Mouse (Mus musculus) gastrocnemius, postnatal 4 days (tissue): ENCODE measurements around the gene Zbtb18. TPM values are rescaled to one million over a fixed set of nuclear protein-coding genes. Genes with fewer than 3 reads are reported as not detected.
"Not testable (repeated sequence)": the region's sequence is repeated elsewhere in the genome, so short reads cannot be mapped to it uniquely, and the experiment has no call there.

Source experiments
- DNase-seq, 2 experiments: peaks; one replicate each; pipeline ENCODE4 v3.0.0; 2021 to 2022; ENCODE audit warnings: low spot score in 2 of 2, mixed read lengths in 2 of 2
- total RNA-seq, 2 experiments: library from RNA; stranded (reverse); gene quantifications; 2 replicates each; pipeline ENCODE4 v1.2.3; 2021

Gene Zbtb18
- total RNA-seq, 2 experiments from 2014 or later = 97.8 to 101 TPM

DNA sequence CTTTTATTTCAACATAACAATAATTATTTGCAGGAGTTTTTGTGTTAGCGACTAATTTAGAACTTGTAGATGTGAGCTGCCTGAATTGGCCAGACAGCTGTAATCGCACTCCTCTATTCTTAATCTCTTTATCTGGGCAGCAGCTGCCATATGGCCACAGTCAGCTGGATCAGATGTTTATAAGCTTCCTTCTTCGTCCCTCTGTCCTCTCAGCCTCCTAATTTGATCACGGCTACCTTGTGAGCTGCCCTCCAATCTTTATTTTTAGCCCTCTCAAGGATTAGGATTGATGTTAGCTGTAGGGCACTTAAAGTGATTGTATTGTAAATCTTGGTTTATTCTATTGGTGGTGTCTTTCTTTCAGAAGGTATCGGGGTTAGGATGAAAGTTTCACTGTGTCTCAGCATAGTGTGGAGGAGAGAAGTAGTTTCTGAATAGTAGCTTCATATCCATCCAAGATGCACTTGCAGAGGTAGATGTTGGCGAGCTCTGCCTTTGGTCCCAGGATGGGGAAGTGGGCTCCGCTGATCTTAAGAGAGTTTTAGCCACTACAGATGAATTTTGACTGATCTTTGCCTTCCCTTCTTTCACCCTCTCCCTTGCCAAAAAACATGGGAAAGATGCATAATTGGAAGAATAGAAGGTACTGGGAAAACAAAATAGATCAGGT lies 3.4 kb downstream of the Zbtb18 start:
- no peak for DNase-seq

DNA sequence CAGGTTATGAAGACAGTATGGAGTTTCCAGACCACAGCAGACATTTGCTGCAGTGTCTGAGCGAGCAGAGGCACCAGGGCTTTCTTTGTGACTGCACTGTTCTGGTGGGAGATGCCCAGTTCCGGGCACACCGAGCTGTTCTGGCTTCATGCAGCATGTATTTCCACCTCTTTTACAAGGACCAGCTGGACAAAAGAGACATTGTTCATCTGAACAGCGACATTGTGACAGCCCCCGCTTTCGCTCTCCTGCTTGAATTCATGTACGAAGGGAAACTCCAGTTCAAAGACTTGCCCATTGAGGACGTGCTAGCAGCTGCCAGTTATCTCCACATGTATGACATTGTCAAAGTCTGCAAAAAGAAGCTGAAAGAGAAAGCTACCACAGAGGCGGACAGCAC lies 4.9 kb downstream of the Zbtb18 start:
- DNase-seq = no peak

DNA sequence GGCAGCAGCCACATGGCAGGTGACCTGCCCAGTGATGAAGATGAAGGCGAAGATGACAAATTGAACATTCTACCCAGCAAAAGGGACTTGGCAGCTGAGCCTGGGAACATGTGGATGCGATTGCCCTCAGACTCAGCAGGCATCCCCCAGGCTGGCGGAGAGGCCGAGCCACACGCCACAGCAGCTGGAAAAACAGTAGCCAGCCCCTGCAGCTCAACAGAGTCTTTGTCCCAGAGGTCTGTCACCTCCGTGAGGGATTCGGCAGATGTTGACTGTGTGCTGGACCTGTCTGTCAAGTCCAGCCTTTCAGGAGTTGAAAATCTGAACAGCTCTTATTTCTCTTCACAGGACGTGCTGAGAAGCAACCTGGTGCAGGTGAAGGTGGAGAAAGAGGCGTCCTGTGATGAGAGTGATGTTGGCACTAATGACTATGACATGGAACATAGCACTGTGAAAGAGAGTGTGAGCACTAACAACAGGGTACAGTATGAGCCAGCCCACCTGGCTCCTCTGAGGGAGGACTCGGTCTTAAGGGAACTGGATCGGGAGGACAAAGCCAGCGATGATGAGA lies 5.5 kb downstream of the Zbtb18 start:
- no peak for DNase-seq

DNA sequence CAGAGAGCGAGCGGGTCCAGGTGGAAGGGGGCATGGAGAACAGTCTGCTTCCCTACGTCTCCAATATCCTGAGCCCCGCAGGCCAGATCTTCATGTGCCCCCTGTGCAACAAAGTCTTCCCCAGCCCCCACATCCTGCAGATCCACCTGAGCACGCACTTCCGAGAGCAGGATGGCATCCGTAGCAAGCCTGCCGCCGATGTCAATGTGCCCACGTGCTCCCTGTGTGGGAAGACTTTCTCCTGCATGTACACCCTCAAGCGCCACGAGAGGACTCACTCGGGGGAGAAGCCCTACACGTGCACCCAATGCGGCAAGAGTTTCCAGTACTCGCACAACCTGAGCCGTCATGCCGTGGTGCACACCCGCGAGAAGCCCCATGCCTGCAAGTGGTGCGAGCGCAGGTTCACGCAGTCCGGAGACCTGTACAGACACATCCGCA lies 6.0 kb downstream of the Zbtb18 start:
- DNase-seq = no peak

DNA sequence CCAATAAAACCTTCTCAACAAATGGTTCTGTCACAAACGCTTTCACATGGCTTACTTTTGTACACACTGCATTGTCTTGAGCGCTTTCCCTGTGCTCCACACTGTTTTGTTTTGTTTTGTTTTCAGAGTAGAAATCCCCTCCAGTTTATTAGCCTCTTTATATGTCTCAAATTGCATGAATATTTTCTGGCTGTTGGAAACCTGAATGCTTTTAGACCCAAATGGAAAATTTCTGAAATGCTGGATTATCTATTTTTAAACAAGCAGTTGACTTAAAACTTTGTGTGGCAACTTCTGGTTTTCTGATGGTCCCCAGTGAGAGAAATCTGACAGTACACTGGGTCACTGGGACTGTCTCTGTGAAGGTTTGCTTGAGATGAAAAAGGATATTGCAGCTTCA lies 6.8 kb downstream of the Zbtb18 start:
- DNase-seq = no peak

DNA sequence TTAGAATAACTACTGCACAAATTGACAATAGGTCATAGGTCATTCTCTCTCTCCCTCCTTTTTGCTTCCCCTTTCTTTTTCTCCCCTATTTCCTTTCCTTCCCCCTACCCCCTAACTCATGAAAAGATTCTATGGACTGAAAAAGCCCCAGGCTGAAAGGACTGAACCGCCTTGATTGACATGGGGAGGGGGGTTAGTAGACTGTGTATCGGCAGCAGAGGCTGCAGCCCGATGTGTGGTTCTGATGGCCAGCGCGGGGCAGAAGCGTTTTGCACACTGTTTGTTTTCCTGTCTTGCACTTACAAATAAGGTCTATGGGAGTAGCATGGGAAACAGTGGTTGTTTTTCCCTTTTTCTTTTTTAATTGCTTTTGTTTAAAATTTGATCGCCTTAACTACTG lies 7.7 kb downstream of the Zbtb18 start:
- DNase-seq = not testable (repeated sequence)

DNA sequence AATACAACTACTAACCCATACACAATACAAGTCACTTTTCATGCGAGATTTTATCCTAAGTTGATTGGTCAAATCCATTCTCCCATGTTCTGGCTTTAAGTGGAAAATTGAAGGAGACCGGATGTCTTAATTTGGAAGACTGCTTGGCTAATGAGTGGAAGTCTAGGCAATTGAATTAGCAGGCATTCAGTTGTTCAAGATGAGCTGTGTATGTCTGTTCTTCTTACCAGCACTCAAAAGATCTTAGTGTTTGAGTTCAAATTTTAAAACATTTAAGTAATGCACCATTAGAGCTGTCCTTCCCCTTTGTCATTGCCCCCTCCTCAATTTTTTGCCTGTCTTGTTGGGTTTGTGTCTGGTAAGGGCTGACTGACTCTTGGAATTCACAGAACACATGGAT lies 8.9 kb downstream of the Zbtb18 start:
- DNase-seq = no peak

DNA sequence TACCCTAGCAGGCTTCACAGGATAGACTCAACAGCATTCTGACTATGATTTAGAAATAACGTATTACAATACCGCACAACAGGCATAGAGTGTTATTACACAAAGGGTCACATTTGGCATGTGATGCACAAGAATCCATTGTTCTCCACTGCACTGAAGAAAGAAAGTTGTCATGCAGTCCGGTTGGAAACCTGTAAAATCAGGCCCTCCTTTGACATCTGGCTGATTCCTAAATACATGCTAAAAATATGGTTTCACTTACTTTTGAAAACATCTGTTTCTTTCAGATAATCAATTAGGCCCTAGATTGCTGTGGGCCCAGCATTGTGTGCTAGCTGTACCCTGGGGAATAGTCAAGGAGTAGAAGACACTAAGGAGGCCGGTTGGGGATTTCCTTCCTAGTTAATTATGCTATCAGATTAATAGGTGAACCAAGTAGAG lies 9.9 kb downstream of the Zbtb18 start:
- no peak for DNase-seq

DNA sequence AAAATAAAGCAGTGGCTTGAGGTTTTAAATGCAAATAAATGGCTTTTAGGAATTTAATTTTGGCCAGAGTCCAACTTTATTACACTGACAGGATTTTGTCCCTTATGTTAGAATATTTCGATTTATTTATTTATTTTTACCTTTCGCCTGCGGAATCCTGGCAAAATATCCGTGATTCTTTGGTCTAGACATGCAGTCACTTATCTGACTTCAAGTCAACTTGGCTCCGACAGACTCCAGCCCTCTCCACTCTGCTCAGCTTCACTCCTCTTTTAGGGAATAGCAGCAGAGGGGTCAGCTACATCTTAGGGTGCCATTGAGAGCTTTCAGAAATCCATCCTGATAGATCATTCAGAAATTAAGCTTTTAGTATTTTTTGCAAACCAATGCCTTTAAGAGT lies 10.8 kb downstream of the Zbtb18 start:
- no peak for DNase-seq

DNA sequence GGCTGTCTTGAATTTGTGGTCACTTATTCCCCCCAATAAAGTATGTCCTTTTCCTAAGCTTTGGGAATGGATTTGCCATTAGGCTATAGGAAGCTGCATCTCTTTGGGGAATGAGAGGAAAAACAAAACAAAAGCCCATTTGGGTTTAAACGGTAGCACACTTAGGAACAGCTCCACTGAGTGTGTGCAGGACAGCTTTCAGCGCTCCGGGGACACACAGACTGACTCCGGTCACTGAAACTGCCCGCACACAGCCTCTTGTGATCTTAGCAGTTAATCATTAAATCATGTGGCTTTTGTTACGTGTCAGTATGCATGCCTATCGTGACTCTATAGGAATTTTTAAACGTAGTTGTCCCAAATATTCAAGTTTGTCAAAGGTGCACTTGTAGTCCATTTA lies 11.7 kb downstream of the Zbtb18 start:
- DNase-seq = no peak

DNA sequence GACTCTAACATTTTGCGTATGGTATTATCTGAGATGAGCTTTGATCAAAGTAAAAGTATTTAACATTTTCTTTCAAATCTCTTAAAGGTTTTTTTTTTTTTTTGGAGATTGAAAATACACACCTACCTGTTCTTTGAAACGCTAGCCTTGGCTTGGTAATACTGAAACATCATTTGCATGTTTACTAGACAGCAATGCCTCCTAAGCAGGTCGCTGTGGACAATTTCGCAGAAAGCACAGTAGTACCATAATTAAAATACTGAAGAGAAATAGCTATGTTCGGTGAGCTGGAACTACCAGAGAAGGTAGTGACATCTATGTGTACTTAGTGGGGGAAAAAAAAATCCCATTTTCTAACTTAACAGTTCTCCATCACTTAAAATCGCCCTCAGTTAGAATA lies 12.3 kb downstream of the Zbtb18 start:
- no peak for DNase-seq

DNA sequence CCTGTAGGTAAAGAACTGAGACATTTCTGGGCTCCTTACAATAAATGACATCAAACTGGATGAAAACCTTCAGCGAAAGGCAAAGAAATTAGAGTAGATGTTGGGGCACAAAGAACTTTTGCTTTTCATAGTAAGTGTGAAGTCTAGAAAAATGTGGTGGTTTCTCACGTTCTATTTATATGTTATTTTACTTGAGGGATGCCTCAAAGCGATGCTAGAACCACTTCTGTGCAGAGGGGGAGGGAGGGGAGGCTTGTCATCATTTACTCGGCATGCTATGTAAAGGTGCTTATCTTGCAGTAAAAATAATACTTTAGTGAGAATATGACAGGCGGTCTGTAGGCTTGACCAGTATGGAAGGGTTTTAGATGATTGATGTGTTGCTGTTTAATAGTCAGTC lies 13.3 kb downstream of the Zbtb18 start:
- DNase-seq = no peak

DNA sequence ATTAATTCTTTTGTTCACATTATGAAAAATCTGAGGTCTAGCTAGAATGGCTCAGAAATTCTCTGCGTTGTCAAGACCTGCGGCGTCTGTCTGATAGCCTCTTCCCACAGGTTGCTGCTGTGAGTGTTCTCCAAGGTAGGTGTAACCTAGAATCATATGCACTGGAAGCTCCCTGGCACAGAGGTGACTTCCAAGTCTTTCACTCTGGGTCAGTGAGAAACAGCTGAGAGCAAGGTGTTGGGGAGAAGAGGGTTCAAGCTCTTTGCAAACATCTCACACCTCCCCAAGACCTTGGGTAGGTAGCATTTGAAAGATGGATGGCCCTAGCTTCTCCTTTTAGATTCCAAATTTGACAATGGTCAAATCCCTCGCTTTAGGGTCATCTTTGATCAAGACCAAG lies 14.1 kb downstream of the Zbtb18 start:
- DNase-seq = no peak

DNA sequence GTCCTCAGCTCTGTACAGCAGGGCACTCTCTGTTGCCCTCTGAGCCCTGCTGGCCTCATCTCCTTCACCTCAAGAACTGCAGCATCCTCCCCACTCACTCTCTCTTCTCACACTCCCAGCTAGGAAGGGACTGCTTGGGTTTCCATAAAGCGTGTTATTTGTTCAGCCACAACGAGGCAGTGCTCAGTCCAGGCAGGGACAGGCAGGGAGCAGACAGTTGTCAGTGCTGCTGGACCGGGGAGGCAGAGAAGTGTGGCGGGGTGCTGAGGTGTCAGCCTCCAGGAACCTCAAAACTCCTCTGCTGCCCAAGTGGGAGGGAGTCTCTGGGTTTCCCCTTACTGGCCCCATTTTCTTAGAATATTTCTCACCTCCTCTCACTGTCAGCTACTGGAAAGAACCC lies 14.6 kb downstream of the Zbtb18 start:
- DNase-seq = no peak

DNA sequence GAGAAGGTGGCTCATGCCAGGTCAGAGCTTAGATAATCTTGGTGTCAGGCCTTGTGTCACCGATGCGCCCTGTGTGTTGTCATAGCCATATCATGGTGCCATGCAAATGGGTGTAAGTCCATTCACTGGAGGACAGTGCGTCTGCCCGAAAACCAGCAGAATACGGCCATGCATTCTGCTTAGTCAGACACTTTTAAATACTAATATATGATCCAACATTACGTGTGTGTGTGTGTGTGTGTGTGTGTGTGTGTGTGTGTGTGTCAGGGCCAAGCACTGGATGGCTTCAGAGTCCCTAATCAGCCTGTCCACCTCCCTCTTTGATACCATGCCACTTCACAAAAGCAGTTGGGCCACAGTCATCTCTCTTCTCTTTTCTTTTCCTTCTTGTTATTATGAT lies 15.8 kb downstream of the Zbtb18 start:
- DNase-seq = no peak

DNA sequence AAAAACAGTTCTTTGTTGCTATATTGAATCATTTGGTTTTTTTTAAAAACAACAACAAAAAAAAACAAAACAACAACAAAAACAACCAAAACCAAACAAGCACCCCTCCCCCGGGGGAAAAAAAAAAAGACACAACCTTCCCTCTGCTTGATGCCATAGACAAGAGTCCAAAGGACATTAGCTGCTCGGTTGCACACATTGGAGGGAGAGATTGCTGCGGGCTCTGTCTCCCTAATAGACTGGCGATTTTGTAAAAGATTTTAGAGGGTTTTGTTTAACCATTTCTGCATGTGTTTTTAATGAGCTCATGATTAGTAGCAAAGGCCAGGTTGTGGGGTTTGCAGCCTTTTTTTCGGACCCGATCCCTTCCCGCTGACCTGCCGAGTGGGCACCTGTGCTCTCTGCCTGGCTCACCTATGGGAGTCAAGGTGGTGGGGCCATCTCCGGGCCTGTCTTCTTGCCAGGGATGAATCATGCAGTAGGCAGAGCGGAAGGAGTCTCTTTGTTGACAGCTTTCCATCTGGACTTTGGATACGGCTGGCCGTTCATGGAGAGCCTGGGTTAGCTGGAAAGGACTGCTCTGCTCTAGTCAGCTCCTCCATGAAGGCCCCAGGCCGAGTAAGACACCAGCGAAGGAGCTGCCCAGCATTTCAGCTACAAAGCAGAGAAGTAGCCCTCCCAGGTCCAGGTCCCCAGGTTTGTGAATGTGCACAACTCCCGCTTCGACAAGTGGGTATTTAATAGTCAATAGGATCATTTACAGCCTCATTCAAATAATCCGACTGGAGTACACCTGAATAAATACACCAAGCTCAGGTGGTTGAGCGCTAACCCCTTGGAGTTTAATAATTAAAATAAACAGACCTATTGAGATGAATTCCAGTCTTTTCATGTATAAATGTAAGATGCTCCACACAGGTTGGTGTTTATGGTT lies 16.6 kb downstream of the Zbtb18 start:
- DNase-seq = no peak

DNA sequence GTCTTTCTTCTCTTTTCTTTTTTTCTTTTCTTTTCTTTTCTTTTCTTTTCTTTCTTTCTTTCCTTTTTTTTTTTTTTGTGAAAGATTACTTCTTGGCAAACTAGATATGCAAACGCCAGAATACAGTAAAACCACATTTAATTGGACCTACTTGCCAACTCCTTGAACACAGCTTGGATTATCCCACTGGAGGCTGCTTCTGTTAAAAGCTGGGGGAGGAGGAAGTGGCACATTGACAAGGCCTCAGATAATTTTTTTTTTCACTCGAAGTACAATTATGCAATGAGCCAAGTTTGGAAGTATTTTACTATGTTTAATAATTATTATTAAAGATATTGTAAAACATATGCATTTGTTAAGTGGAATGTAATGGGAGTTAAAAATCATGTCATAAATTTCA lies 17.4 kb downstream of the Zbtb18 start:
- no peak for DNase-seq

DNA sequence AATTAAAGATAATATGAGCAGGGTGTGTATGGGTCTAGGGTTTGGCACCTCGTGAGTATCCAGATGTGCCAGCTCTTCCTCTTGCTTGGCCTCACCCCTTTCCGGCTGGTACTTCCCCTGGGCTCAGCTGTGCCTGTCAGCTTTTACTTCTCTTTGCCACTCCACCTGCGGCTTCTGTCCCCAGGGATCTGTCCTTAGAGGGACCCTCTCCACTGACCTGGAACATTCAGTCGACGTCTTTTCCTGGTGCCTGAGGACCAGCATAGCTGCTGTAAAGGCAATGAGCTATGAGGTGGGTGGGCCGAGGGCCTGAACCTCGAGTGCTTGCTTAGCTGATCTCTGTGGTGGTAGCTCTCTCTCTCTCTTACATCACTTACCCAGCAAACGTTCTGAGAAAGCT lies 25.0 kb downstream of the Zbtb18 start:
- no peak for DNase-seq

DNA sequence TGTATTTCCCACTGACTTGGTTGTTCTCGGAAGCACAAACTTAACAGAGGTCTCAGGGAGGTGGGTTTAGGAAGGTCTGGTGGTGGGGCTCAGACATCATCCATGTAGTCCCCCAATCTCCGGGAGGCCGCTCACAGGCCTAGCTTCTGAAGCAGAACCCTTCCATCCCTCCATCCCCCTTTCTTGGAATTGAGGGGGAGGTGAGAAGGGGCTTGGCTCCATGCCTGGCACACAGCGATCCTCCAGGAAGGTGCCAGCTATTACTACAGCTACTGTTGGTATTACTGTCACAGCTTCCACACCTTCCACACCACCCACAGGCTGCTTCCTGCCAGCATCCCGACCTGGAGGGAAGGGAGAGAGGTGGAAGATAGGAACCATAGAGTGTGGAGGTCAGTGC lies 26.3 kb downstream of the Zbtb18 start:
- no peak for DNase-seq

DNA sequence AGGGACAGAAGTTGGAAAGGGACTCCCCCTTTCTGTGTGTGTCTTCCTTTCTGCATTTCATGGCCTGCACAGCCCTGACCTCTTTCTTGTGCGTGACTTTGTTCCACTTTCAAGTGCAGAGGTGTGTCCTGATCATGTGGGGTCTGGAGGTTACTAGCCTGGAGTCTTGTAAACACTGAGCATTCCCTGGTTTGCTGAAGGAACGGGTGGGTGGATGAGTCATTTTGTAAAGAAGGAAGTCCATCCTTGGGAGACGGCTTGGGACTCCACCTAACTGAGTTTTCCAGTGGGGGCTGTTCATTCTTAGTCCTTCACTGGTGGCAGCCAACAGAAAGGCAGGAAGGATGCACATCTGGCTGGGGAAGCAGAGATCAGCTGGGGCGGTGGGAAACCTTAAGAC lies 27.9 kb downstream of the Zbtb18 start:
- no peak for DNase-seq

DNA sequence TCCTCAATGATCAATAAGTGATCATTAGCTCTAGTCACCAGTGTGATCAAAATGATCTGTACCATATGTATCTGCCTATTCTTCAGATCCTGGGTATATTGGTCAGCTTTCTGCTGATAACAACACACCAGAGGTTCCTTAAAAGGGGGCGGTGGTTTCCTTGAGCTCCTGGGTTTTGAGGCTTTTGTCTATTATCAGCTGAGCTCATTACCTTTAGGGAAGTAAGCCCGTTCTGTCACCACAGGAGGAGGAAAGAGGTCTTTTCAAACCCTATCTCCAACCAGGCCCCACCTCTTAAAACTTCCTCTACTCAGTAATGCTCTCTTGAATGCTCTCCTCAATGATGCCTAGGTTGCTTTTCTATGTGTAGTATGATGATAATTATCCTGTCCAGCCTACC lies 28.8 kb downstream of the Zbtb18 start:
- no peak for DNase-seq

DNA sequence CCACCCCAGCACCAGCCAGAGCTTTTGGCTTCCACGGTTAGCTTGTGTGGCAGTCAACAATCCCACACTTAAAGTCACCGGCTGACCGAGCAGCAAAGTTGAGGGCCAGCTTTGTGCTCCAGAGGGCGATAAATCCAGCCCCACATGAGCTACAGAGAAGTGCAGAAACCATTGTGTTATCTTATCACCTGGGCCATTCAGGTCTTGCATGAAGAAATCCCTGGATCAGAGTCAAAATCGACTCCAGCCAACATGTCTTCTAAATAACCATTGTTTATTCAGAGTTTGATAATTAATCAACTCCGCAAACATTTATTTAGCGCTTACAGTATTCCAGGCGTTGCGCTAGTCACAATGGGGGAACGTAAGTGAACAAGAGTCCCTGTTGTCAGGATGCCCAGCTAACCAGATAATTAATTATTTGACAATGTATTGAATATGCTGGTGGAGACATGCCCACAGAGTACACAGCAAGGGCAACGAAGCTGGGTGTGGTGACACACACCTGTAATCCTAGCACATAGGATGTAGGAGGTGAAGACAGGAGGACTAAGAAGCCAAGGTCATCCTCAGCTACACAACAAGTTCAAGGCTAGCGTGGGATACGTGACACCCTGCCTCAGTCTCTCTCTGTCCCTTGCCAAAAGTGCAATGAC lies 33.5 kb downstream of the Zbtb18 start:
- no peak for DNase-seq
